Mouse (Mus musculus): Measurements from ENCODE around the gene Notch4. TPM values are rescaled to one million over a fixed set of nuclear protein-coding genes. Genes with fewer than 3 reads are reported as not detected.

Notch4 gene
- total and polyA plus RNA-seq, 2 experiments from 2014 or later, result 6.1 to 11.4 TPM

DNA sequence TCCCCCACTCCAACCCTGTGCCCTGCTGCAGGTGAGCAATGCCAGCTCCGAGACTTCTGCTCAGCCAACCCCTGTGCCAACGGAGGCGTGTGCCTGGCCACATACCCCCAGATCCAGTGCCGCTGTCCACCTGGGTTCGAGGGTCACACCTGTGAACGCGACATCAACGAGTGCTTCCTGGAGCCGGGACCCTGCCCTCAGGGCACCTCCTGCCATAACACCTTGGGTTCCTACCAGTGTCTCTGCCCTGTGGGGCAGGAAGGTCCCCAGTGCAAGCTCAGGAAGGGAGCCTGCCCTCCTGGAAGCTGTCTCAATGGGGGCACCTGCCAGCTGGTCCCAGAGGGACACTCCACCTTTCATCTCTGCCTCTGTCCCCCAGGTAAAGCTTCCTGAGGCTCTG is 3.2 kb downstream of the Notch4 start:
- DNase-seq (ENCODE audit: low spot score), result no peak
- H3K4me2 ChIP-seq (ENCODE audit: low read depth, low read length), result no peak overlapping the region
- H3K36me3 ChIP-seq (ENCODE audit: insufficient read depth, low read length), result no peaks in the 10 kb centered on the region
- H3K9ac ChIP-seq (replicated peaks; ENCODE audit: low read length), result no peak overlapping the region
- no peak overlapping the region for H3K4me3 ChIP-seq (ENCODE audit: low read length)
- 71% methylated on average over 9 of the region's 9 CpGs for WGBS
- TF ChIP-seq CTCF (IDR thresholded peaks at IDR 0.05; ENCODE audit: low read depth), result no peak
- no peaks in the 10 kb centered on the region for H3K9me3 ChIP-seq (ENCODE audit: low read length)
- no peak for ATAC-seq
- no peaks in the 10 kb centered on the region for H3K27me3 ChIP-seq (ENCODE audit: insufficient read depth, low read length)
- no peak overlapping the region for H3K27ac ChIP-seq
- no peaks in the 10 kb centered on the region for H3K4me1 ChIP-seq (ENCODE audit: insufficient read depth, low read length)

GRCm38 (mm10) chr17:34568421-34568820 is 4.4 kb downstream of the Notch4 start:
- no peak overlapping the region for H3K9ac ChIP-seq (replicated peaks; ENCODE audit: low read length)
- no peaks in the 10 kb centered on the region for H3K9me3 ChIP-seq (ENCODE audit: low read length)
- H3K36me3 ChIP-seq (ENCODE audit: insufficient read depth, low read length), result no peaks in the 10 kb centered on the region
- no peak overlapping the region for H3K4me3 ChIP-seq (ENCODE audit: low read length)
- no peaks in the 10 kb centered on the region for H3K27me3 ChIP-seq (ENCODE audit: insufficient read depth, low read length)
- no peak for DNase-seq (ENCODE audit: low spot score)
- H3K4me1 ChIP-seq (ENCODE audit: insufficient read depth, low read length), result no peaks in the 10 kb centered on the region
- H3K4me2 ChIP-seq (ENCODE audit: low read depth, low read length), result no peak overlapping the region
- 63% methylated on average over 13 of the region's 13 CpGs for WGBS
- no peak for TF ChIP-seq CTCF (IDR thresholded peaks at IDR 0.05; ENCODE audit: low read depth)
- no peak for ATAC-seq
- H3K27ac ChIP-seq, result no peak overlapping the region

- no peak for ATAC-seq
- Histone ChIP-seq H3K4me3 (ENCODE audit: low read length) (no peak overlapping the region), H3K9ac (replicated peaks; ENCODE audit: low read length) (no peak overlapping the region), H3K27ac (no peak overlapping the region), H3K4me1 (ENCODE audit: insufficient read depth, low read length) (no peaks in the 10 kb centered on the region), H3K27me3 (ENCODE audit: insufficient read depth, low read length) (no peaks in the 10 kb centered on the region), H3K36me3 (ENCODE audit: insufficient read depth, low read length) (no peaks in the 10 kb centered on the region), H3K4me2 (ENCODE audit: low read depth, low read length) (no peak overlapping the region), H3K9me3 (ENCODE audit: low read length) (no peaks in the 10 kb centered on the region)
- TF ChIP-seq CTCF (IDR thresholded peaks at IDR 0.05; ENCODE audit: low read depth), result no peak
- no peak for DNase-seq (ENCODE audit: low spot score)
- 68% methylated on average over 4 of the region's 4 CpGs for WGBS
Observed at GRCm38 (mm10) chr17:34569919-34570318, 5.9 kb downstream of the Notch4 start.

DNA sequence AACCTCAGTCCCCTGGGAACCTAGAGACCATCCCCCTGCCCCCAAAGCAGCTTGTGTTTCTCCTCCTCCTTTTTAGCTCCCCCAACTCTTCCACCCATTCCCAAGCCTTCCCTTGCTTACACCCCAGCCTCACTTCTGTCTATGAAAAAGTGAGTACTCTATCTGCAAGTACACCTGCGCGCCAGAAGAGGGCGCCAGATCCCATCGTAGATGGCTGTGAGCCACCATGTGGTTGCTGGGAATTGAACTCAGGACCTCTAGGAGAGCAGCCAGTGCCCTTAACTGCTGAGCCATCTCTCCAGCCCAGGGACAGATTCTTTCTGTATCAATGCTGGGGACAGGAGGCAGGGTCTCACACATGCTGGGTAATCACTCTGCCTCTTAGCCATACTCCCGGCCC is 7.8 kb downstream of the Notch4 start:
- WGBS, result 17% methylated on average over 5 of the region's 5 CpGs
- peak; percentile 62 for TF ChIP-seq CTCF (IDR thresholded peaks at IDR 0.05; ENCODE audit: low read depth)
- no peak for DNase-seq (ENCODE audit: low spot score)
- Histone ChIP-seq H3K9me3 (ENCODE audit: low read length) (no peaks in the 10 kb centered on the region), H3K27me3 (ENCODE audit: insufficient read depth, low read length) (no peaks in the 10 kb centered on the region), H3K4me2 (ENCODE audit: low read depth, low read length) (no peak overlapping the region), H3K4me1 (ENCODE audit: insufficient read depth, low read length) (no peaks in the 10 kb centered on the region), H3K9ac (replicated peaks; ENCODE audit: low read length) (no peak overlapping the region), H3K36me3 (ENCODE audit: insufficient read depth, low read length) (no peaks in the 10 kb centered on the region), H3K4me3 (ENCODE audit: low read length) (no peak overlapping the region), H3K27ac (no peak overlapping the region)
- no peak for ATAC-seq

DNA sequence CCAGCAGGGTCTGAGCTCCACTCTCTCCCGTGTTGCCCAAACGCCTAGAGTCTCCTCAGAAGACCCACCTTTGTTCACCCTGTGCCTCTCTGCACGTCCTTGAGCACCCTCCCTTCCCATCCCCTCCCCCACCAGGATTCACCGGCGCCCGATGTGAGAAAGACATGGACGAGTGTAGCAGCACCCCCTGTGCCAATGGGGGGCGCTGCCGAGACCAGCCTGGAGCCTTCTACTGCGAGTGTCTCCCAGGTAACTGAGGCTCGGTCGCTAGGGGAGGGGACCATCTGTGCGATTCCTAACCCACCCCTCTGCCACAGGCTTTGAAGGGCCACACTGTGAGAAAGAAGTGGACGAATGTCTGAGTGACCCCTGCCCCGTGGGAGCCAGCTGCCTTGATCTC is 8.3 kb downstream of the Notch4 start:
- WGBS, result 18% methylated on average over 15 of the region's 15 CpGs
- DNase-seq (ENCODE audit: low spot score), result peak; percentile 27
- H3K4me2 ChIP-seq (ENCODE audit: low read depth, low read length), result no peak overlapping the region
- H3K36me3 ChIP-seq (ENCODE audit: insufficient read depth, low read length), result no peaks in the 10 kb centered on the region
- TF ChIP-seq CTCF (IDR thresholded peaks at IDR 0.05; ENCODE audit: low read depth), result peak; percentile 15; the same call in 1 of the 2 replicates
- H3K27me3 ChIP-seq (ENCODE audit: insufficient read depth, low read length), result no peaks in the 10 kb centered on the region
- no peak overlapping the region for H3K9ac ChIP-seq (replicated peaks; ENCODE audit: low read length)
- peak; percentile 44; the same call in 1 of the 2 replicates for ATAC-seq
- no peaks in the 10 kb centered on the region for H3K9me3 ChIP-seq (ENCODE audit: low read length)
- no peaks in the 10 kb centered on the region for H3K4me1 ChIP-seq (ENCODE audit: insufficient read depth, low read length)
- H3K27ac ChIP-seq, result no peak overlapping the region
- H3K4me3 ChIP-seq (ENCODE audit: low read length), result no peak overlapping the region

DNA sequence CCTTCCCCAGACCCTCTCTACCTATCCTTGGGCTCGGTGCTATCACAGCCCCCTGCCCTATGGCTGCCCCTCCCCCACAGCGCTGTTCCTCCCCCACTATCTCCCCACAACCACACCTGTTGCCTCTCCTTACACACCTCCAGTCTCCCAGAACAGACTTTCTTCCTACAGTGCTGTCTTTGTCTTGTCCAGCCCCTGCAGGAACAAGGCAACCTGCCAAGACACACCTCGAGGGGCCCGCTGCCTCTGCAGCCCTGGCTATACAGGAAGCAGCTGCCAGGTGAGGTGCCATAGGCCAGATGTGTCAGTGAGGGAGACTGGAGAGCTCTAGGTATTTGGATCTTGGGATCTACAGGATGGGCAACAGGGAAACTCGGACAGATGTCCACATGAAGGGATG is 12.5 kb downstream of the Notch4 start:
- 75% methylated on average over 5 of the region's 5 CpGs for WGBS
- no peak overlapping the region for H3K4me3 ChIP-seq (ENCODE audit: low read length)
- DNase-seq (ENCODE audit: low spot score) (no peak), ATAC-seq (no peak)
- H3K9ac ChIP-seq (replicated peaks; ENCODE audit: low read length), result no peak overlapping the region
- H3K4me1 ChIP-seq (ENCODE audit: insufficient read depth, low read length), result no peaks in the 10 kb centered on the region
- H3K27ac ChIP-seq, result no peak overlapping the region
- H3K4me2 ChIP-seq (ENCODE audit: low read depth, low read length), result no peak overlapping the region
- H3K9me3 ChIP-seq (ENCODE audit: low read length), result no peaks in the 10 kb centered on the region
- no peak for TF ChIP-seq CTCF (IDR thresholded peaks at IDR 0.05; ENCODE audit: low read depth)
- H3K36me3 ChIP-seq (ENCODE audit: insufficient read depth, low read length), result no peaks in the 10 kb centered on the region
- H3K27me3 ChIP-seq (ENCODE audit: insufficient read depth, low read length), result no peaks in the 10 kb centered on the region

- no peaks in the 10 kb centered on the region for H3K36me3 ChIP-seq (ENCODE audit: insufficient read depth, low read length)
- no peaks in the 10 kb centered on the region for H3K27me3 ChIP-seq (ENCODE audit: insufficient read depth, low read length)
- no peak for TF ChIP-seq CTCF (IDR thresholded peaks at IDR 0.05; ENCODE audit: low read depth)
- 91% methylated on average over 3 of the region's 3 CpGs for WGBS
- DNase-seq (ENCODE audit: low spot score), result no peak
- no peak overlapping the region for H3K9ac ChIP-seq (replicated peaks; ENCODE audit: low read length)
- H3K4me2 ChIP-seq (ENCODE audit: low read depth, low read length), result no peak overlapping the region
- H3K4me3 ChIP-seq (ENCODE audit: low read length), result no peak overlapping the region
- ATAC-seq, result no peak
- H3K9me3 ChIP-seq (ENCODE audit: low read length), result no peaks in the 10 kb centered on the region
- H3K4me1 ChIP-seq (ENCODE audit: insufficient read depth, low read length), result no peaks in the 10 kb centered on the region
- no peak overlapping the region for H3K27ac ChIP-seq
Observed at GRCm38 (mm10) chr17:34578070-34578469, 14.0 kb downstream of the Notch4 start.

Data from hindbrain, postnatal 0 days (tissue).